Mouse (Mus musculus): ENCODE results near the gene Fgb.

Fgb gene

GRCm38 (mm10) chr3:83049680-83050079 lies at the start of gene Fgb:
TSS of gene Fgb (minus strand) at chr3:83049863.
- no peak for DNase-seq (ENCODE audit: low spot score in 2 of 2)

GRCm38 (mm10) chr3:83099139-83099538 lies 49.5 kb upstream of the Fgb start:
- no peak for DNase-seq (ENCODE audit: low spot score in 2 of 2)

GRCm38 (mm10) chr3:83098546-83099034 lies 48.9 kb upstream of the Fgb start:
- DNase-seq (ENCODE audit: low spot score in 2 of 2): peak in 1 of 2 experiments; percentile 8

- DNase-seq (ENCODE audit: low spot score in 2 of 2): no peak
Observed at GRCm38 (mm10) chr3:83097586-83097985, 47.9 kb upstream of the Fgb start.

GRCm38 (mm10) chr3:83080567-83081055 lies 30.9 kb upstream of the Fgb start:
- DNase-seq (ENCODE audit: low spot score in 2 of 2): peak in 1 of 2 experiments; percentile 14

- DNase-seq (ENCODE audit: low spot score in 2 of 2): no peak
Observed at GRCm38 (mm10) chr3:83076563-83076962, 26.9 kb upstream of the Fgb start.

- no peak for DNase-seq (ENCODE audit: low spot score in 2 of 2)
Observed at GRCm38 (mm10) chr3:83070231-83070630, 20.6 kb upstream of the Fgb start.

- DNase-seq (ENCODE audit: low spot score in 2 of 2): no peak
Observed at GRCm38 (mm10) chr3:83068869-83069268, 19.2 kb upstream of the Fgb start.

GRCm38 (mm10) chr3:83067920-83068319 lies 18.3 kb upstream of the Fgb start:
- DNase-seq (ENCODE audit: low spot score in 2 of 2): no peak

GRCm38 (mm10) chr3:83057046-83057445 lies 7.4 kb upstream of the Fgb start:
- no peak for DNase-seq (ENCODE audit: low spot score in 2 of 2)

- DNase-seq (ENCODE audit: low spot score in 2 of 2): peak; percentile 95
Observed at GRCm38 (mm10) chr3:83055281-83056038, 5.8 kb upstream of the Fgb start, which contains the start of gene Plrg1. TSS of gene Plrg1 (plus strand) at chr3:83055522.

- DNase-seq (ENCODE audit: low spot score in 2 of 2): no peak
Observed at GRCm38 (mm10) chr3:83054759-83055158, 5.1 kb upstream of the Fgb start.

- no peak for DNase-seq (ENCODE audit: low spot score in 2 of 2)
Observed at GRCm38 (mm10) chr3:83053758-83054157, 4.1 kb upstream of the Fgb start.

GRCm38 (mm10) chr3:83053126-83053525 lies 3.5 kb upstream of the Fgb start:
- DNase-seq (ENCODE audit: low spot score in 2 of 2): no peak

- no peak for DNase-seq (ENCODE audit: low spot score in 2 of 2)
Observed at GRCm38 (mm10) chr3:83052102-83052501, 2.4 kb upstream of the Fgb start.

GRCm38 (mm10) chr3:83050661-83051060 lies 998 bp upstream of the Fgb start:
- no peak for DNase-seq (ENCODE audit: low spot score in 2 of 2)

GRCm38 (mm10) chr3:83046649-83047048 lies 3.0 kb downstream of the Fgb start:
- no peak for DNase-seq (ENCODE audit: low spot score in 2 of 2)

GRCm38 (mm10) chr3:83042451-83042850 lies 7.2 kb downstream of the Fgb start:
- DNase-seq (ENCODE audit: low spot score in 2 of 2): no peak

GRCm38 (mm10) chr3:83039666-83040065 lies 10.0 kb downstream of the Fgb start:
- DNase-seq (ENCODE audit: low spot score in 2 of 2): no peak

GRCm38 (mm10) chr3:83038865-83039264 lies 10.8 kb downstream of the Fgb start:
- DNase-seq (ENCODE audit: low spot score in 2 of 2): no peak

- DNase-seq (ENCODE audit: low spot score in 2 of 2): no peak
Observed at GRCm38 (mm10) chr3:83033801-83034200, 15.9 kb downstream of the Fgb start.

- no peak for DNase-seq (ENCODE audit: low spot score in 2 of 2)
Observed at GRCm38 (mm10) chr3:83032746-83033308, 16.8 kb downstream of the Fgb start.

GRCm38 (mm10) chr3:83030331-83030730 lies 19.3 kb downstream of the Fgb start:
- DNase-seq (ENCODE audit: low spot score in 2 of 2): no peak

Data from right cerebral cortex, postnatal 36 days (tissue).